Mouse (Mus musculus) thymus, adult 2 months (tissue): ENCODE measurements around the gene Snd1.

Experiments
- CTCF ChIP-seq: fragments of 200-500 bp; IDR thresholded peaks from 2 replicates; pipeline ENCODE4 v1.5.1; 2012; ENCODE audit warnings: mild to moderate bottlenecking, control low read depth, low read length, moderate library complexity, borderline replicate concordance; ENCODE audit not compliant: control insufficient read depth, poor library complexity, insufficient read depth; ENCODE audit errors: extremely low read depth
- POLR2A ChIP-seq: fragments of 200-500 bp; IDR thresholded peaks from 2 replicates; pipeline ENCODE4 v1.6.1; 2012; ENCODE audit warnings: mild to moderate bottlenecking, low read length, control low read depth, moderate library complexity; ENCODE audit not compliant: control insufficient read depth, poor library complexity, insufficient read depth; ENCODE audit errors: extremely low read depth

DNA sequence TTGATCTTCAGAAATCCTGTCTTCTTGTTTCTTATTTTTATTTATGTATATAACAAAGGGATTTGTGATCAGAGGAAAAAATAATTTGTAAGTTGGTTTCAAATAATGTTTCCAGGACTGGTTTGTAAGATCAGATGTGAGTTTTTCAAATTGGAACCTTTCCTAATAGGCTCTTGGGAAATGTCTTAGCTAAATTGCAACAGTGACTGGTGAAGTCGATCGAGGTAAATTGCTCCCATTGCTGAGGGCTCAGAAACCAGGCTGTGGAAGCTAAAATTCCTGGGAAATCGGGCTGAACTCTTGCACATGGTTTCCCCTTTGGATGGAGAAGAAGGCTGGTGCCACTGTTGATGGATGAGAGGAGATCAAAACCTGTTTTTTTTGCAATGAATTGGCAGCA lies 111.9 kb downstream of the Snd1 start:
- TF ChIP-seq CTCF (no peak), POLR2A (no peak)
